Mouse (Mus musculus) right cerebral cortex, adult 18-20 months (tissue): ENCODE measurements around the gene Prp2.
"Not testable (repeated sequence)": the region's sequence is repeated elsewhere in the genome, so short reads cannot be mapped to it uniquely, and the experiment has no call there.

Experiments
- DNase-seq: peaks from one replicate; pipeline ENCODE4 v3.0.0; 2022; ENCODE audit warnings: mixed read lengths

Prp2 gene

DNA sequence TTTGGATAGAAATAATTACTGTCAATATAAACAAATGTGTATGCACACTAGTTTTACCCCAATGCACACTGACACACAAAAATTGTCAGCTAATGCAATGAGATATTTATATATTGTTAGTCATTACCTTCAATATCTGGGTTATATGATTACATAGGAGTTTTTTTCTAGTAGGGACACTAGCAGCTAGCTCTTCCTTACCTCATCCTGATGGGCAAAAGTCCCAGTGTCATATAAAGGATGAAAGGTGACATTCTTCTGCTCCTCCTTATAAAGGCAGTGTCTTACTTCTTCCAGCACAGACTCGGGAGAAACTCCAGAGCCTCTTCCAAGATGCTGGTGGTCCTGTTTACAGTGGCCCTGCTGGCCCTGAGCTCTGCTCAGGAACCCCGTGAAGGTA, at the start of gene Prp2:
Gene Prp2 (plus strand): TSS at position 301 of the 400 bp plus-strand sequence.
- not testable (repeated sequence) for DNase-seq

DNA sequence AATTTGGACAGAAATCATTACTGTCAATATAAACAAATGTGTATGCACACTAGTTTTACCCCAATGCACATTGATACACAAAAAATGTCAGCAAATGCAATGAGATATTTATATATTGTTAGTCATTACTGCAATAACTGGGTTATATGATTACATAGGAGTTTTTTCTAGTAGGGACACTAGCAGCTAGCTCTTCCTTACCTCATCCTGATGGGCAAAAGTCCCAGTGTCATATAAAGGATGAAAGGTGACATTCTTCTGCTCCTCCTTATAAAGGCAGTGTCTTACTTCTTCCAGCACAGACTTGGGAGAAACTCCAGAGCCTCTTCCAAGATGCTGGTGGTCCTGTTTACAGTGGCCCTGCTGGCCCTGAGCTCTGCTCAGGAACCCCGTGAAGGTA, 26.2 kb upstream of the Prp2 start, which contains the start of gene Prh1:
Gene Prh1 (plus strand): TSS at position 301 of the 400 bp plus-strand sequence.
- DNase-seq: not testable (repeated sequence)

DNA sequence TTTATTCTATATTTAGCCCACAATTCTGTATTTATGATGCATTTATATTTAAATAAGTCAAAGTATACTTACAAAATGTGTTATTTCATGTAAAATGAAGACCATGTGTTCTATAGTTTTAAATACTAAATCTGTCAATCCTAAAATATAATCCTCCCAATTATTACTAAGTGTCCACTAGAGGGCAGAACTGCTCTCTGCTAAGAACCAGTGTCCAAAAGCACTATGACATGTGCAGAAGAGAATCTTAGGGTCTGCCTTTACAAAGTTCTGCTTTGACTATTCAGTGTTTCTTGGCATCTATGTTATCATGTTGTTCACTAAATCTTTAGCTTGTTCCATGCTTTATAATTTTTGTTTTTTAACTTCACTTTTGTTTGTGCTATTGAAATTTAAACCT, 53.7 kb downstream of the Prp2 start:
- no peak for DNase-seq
